Mouse (Mus musculus): ENCODE data around the gene Caln1. TPM values are rescaled to one million over a fixed set of nuclear protein-coding genes. Genes with fewer than 3 reads are reported as not detected.

Gene Caln1
- polyA plus RNA-seq (2014; fragmentation: Nextera tagmentation; extraction: Ambion mirVana), result 1.2 and 1.7 TPM in 2 replicates

DNA sequence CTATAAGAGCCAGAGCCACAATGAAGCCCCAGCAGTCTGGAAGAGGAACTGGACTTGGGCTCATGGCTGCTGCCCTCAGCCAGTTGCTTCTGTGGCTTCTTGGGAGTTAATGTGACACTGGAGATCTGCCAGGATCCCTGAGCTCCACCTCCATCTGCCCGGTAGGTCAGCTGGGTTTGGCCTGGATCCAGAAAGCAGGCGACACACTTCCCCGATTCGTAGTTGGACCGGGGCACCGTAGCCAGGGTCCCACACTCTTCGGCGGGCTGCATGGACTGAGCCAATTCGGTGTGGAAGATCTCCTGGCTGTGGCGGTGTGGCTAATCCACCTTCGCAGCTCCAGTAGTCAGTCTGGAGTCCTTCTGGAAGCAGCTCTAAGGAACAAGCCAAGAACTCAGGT lies at the start of gene Caln1:
Gene Caln1 (plus strand): TSS at position 219 of the 400 bp plus-strand sequence.
- H3K4me1 ChIP-seq (replicated peaks; ENCODE audit: control insufficient read depth, insufficient read depth, low read length), result no peaks in the 10 kb centered on the region
- H3K9ac ChIP-seq (ENCODE audit: low read depth, low read length), result no peak within 1 kb of the TSS
- no peak within 1 kb of the TSS for H3K27ac ChIP-seq (ENCODE audit: low read depth, low read length)
- DNase-seq (ENCODE audit: low spot score) (no peak), ATAC-seq (ENCODE audit: low FRiP score) (no peak)
- WGBS, result 87% methylated on average over 11 of the region's 11 CpGs
- H3K27me3 ChIP-seq (ENCODE audit: control insufficient read depth, insufficient read depth, low read length), result no peaks in the 10 kb centered on the region
- H3K4me3 ChIP-seq (ENCODE audit: low read depth, low read length), result no peak within 1 kb of the TSS
- H3K4me2 ChIP-seq (replicated peaks; ENCODE audit: low read depth, low read length), result no peak within 1 kb of the TSS
- no peaks in the 10 kb centered on the region for H3K36me3 ChIP-seq (ENCODE audit: control insufficient read depth, insufficient read depth, low read length)
- no peaks in the 10 kb centered on the region for H3K9me3 ChIP-seq (ENCODE audit: control insufficient read depth, low read length)

DNA sequence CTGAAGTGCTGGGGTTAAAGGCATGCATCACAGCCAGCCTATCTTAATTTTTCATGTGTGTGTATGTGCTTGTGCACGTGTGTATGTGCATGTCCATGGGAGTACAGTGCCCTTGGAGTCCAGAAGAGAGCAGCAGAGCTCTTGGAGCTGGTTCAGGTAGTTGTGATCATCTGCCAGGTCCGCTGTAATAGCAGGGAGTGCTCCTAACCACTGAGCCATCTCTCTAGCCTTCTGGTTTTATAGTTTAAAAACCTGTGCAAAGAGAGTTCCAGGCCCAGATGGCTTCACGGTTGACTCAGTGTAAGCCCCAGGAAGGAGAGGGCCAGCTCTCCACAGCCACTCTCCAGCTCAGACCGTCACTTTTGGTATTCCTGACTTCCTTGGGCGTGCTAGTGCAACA lies 49.5 kb upstream of the Caln1 start:
- Histone ChIP-seq H3K27ac (ENCODE audit: low read depth, low read length) (no peak overlapping the region), H3K4me3 (ENCODE audit: low read depth, low read length) (no peak overlapping the region), H3K27me3 (ENCODE audit: control insufficient read depth, insufficient read depth, low read length) (no peaks in the 10 kb centered on the region), H3K36me3 (ENCODE audit: control insufficient read depth, insufficient read depth, low read length) (no peaks in the 10 kb centered on the region), H3K9me3 (ENCODE audit: control insufficient read depth, low read length) (no peaks in the 10 kb centered on the region), H3K9ac (ENCODE audit: low read depth, low read length) (no peak overlapping the region), H3K4me2 (replicated peaks; ENCODE audit: low read depth, low read length) (no peak overlapping the region), H3K4me1 (replicated peaks; ENCODE audit: control insufficient read depth, insufficient read depth, low read length) (no peaks in the 10 kb centered on the region)
- ATAC-seq (ENCODE audit: low FRiP score) (no peak), DNase-seq (ENCODE audit: low spot score) (no peak)
- WGBS, result 93% methylated on average over 5 of the region's 5 CpGs

DNA sequence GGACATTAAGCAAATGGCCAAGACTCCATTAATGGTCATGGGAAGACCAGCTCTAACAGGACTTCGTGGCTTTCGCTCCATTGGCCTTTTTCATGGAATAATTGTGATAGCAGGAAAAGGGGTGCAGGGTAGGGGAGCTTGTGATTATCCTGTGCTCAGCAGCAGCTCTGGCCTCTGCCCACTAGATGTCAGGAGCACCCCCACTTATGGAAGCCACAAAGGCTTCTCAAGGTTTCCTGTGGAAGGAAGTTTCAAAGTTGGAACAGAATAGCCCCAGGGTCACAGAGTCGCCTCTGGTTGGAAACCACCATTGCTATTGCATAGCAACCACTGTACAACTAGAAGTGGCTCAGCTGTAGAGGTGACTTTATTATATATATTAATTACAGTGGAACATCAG lies 48.8 kb upstream of the Caln1 start:
- H3K27ac ChIP-seq (ENCODE audit: low read depth, low read length), result no peak overlapping the region
- H3K9ac ChIP-seq (ENCODE audit: low read depth, low read length), result no peak overlapping the region
- no peak overlapping the region for H3K4me2 ChIP-seq (replicated peaks; ENCODE audit: low read depth, low read length)
- ATAC-seq (ENCODE audit: low FRiP score), result no peak
- DNase-seq (ENCODE audit: low spot score), result peak; percentile 10
- H3K4me1 ChIP-seq (replicated peaks; ENCODE audit: control insufficient read depth, insufficient read depth, low read length), result no peaks in the 10 kb centered on the region
- H3K36me3 ChIP-seq (ENCODE audit: control insufficient read depth, insufficient read depth, low read length), result no peaks in the 10 kb centered on the region
- H3K9me3 ChIP-seq (ENCODE audit: control insufficient read depth, low read length), result no peaks in the 10 kb centered on the region
- no peaks in the 10 kb centered on the region for H3K27me3 ChIP-seq (ENCODE audit: control insufficient read depth, insufficient read depth, low read length)
- no peak overlapping the region for H3K4me3 ChIP-seq (ENCODE audit: low read depth, low read length)
- 88% methylated on average over 3 of the region's 3 CpGs for WGBS

DNA sequence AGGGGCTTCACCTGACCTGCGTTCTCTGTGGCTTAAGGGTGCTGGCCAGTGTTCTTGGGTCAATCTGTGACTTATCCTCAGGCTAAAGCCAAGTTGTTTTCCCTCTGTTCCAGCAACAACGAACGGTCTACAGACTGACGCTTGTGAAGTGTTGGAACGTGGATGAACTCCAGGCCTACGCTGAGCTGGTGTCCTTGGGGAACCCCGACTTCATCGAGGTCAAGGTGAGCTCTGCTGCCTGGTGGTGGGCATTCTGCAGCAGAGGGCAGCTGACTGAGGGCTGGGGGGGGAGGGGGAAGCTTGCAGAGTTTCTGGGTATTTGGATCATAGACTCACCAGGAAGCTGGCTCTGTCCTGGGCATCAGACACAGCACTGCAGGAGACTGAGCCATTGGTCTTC lies 43.8 kb upstream of the Caln1 start:
- Histone ChIP-seq H3K4me3 (ENCODE audit: low read depth, low read length) (no peak overlapping the region), H3K9ac (ENCODE audit: low read depth, low read length) (no peak overlapping the region), H3K36me3 (ENCODE audit: control insufficient read depth, insufficient read depth, low read length) (no peaks in the 10 kb centered on the region), H3K4me1 (replicated peaks; ENCODE audit: control insufficient read depth, insufficient read depth, low read length) (no peaks in the 10 kb centered on the region), H3K9me3 (ENCODE audit: control insufficient read depth, low read length) (no peaks in the 10 kb centered on the region), H3K27me3 (ENCODE audit: control insufficient read depth, insufficient read depth, low read length) (no peaks in the 10 kb centered on the region), H3K27ac (ENCODE audit: low read depth, low read length) (no peak overlapping the region), H3K4me2 (replicated peaks; ENCODE audit: low read depth, low read length) (no peak overlapping the region)
- no peak for DNase-seq (ENCODE audit: low spot score)
- WGBS, result 96% methylated on average over 8 of the region's 8 CpGs
- no peak for ATAC-seq (ENCODE audit: low FRiP score)

DNA sequence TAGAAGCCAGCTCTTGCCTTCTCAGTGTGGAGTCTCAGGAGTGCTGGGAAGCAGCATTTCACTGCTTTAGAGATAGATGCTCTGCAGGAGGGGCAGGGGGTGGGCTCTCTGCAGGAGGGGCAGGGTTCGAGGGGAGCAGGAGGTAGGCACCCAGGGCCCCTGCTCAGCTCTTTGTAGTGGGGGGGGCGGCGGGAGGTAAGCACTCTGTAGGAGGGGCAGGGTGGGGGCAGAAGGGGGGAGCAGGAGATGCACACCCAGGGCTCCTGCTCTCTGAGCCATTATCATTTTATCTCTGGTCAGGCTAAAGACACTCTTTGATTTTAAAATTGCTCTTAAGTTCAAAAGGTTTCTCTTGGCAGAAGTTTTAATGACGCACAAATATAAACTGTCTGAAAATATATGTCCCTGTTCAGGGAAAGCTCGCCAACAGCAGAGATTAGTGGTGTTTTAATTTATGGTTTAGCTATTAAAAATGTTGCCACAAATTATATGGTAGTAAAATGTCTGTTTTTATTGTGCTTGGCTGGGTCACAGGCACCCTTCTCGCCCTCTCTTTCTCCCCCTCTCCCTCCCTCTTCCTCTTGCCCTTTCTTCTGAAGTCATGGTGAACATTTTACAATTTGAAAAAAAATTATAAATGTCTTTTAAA lies 41.5 kb upstream of the Caln1 start:
- no peaks in the 10 kb centered on the region for H3K9me3 ChIP-seq (ENCODE audit: control insufficient read depth, low read length)
- no peak overlapping the region for H3K4me3 ChIP-seq (ENCODE audit: low read depth, low read length)
- no peaks in the 10 kb centered on the region for H3K27me3 ChIP-seq (ENCODE audit: control insufficient read depth, insufficient read depth, low read length)
- no peaks in the 10 kb centered on the region for H3K36me3 ChIP-seq (ENCODE audit: control insufficient read depth, insufficient read depth, low read length)
- 92% methylated on average over 6 of the region's 6 CpGs for WGBS
- H3K9ac ChIP-seq (ENCODE audit: low read depth, low read length), result no peak overlapping the region
- no peak for DNase-seq (ENCODE audit: low spot score)
- no peak overlapping the region for H3K27ac ChIP-seq (ENCODE audit: low read depth, low read length)
- no peak for ATAC-seq (ENCODE audit: low FRiP score)
- H3K4me2 ChIP-seq (replicated peaks; ENCODE audit: low read depth, low read length), result no peak overlapping the region
- no peaks in the 10 kb centered on the region for H3K4me1 ChIP-seq (replicated peaks; ENCODE audit: control insufficient read depth, insufficient read depth, low read length)

DNA sequence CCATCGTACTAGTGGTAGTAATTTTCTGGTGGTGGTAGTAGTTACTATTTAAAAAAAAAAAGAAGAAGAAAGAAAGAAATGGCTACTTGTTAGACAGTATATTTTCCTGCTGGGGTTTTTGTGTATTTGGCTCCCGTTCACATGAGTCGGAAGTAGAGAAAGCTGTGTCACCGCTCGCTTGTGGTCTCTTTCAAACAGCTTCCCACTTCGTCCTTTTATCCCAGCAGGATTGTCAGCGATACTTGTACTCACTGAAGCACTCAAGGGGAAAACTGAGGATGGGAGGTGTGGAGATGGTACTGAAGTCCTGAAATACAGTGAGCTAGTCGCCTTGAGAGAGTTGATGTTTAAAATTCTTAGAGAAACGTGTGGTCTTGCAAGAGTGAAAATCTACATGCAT lies 40.9 kb upstream of the Caln1 start:
- H3K4me3 ChIP-seq (ENCODE audit: low read depth, low read length), result no peak overlapping the region
- DNase-seq (ENCODE audit: low spot score) (no peak), ATAC-seq (ENCODE audit: low FRiP score) (no peak)
- no peak overlapping the region for H3K4me2 ChIP-seq (replicated peaks; ENCODE audit: low read depth, low read length)
- WGBS, result 90% methylated on average over 9 of the region's 9 CpGs
- H3K9me3 ChIP-seq (ENCODE audit: control insufficient read depth, low read length), result no peaks in the 10 kb centered on the region
- H3K27ac ChIP-seq (ENCODE audit: low read depth, low read length), result no peak overlapping the region
- no peak overlapping the region for H3K9ac ChIP-seq (ENCODE audit: low read depth, low read length)
- no peaks in the 10 kb centered on the region for H3K36me3 ChIP-seq (ENCODE audit: control insufficient read depth, insufficient read depth, low read length)
- no peaks in the 10 kb centered on the region for H3K4me1 ChIP-seq (replicated peaks; ENCODE audit: control insufficient read depth, insufficient read depth, low read length)
- no peaks in the 10 kb centered on the region for H3K27me3 ChIP-seq (ENCODE audit: control insufficient read depth, insufficient read depth, low read length)

DNA sequence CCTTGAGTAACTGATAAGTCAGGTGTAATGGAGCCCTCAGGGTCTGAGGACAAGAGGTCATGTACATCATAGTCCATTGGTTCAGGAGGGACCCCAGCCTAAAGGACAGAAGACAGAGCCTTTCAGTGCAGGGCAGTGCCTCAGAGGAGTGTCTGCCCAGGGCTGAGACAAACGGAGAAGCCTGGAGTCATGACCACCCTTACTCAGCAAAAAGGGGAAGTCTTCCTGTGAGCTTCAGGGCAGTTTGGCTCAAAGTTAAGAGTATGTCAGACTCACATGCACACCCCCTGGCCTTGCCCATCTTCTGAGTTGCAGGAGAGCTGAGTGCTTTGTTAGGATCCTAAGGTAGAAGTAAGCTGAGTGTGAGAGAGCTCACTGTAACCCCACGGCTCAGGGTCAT lies 39.4 kb upstream of the Caln1 start:
- H3K36me3 ChIP-seq (ENCODE audit: control insufficient read depth, insufficient read depth, low read length), result no peaks in the 10 kb centered on the region
- DNase-seq (ENCODE audit: low spot score) (no peak), ATAC-seq (ENCODE audit: low FRiP score) (no peak)
- no peak overlapping the region for H3K27ac ChIP-seq (ENCODE audit: low read depth, low read length)
- no peak overlapping the region for H3K4me2 ChIP-seq (replicated peaks; ENCODE audit: low read depth, low read length)
- WGBS, result 89% methylated on average over 2 of the region's 2 CpGs
- no peak overlapping the region for H3K9ac ChIP-seq (ENCODE audit: low read depth, low read length)
- no peaks in the 10 kb centered on the region for H3K27me3 ChIP-seq (ENCODE audit: control insufficient read depth, insufficient read depth, low read length)
- no peak overlapping the region for H3K4me3 ChIP-seq (ENCODE audit: low read depth, low read length)
- no peaks in the 10 kb centered on the region for H3K9me3 ChIP-seq (ENCODE audit: control insufficient read depth, low read length)
- H3K4me1 ChIP-seq (replicated peaks; ENCODE audit: control insufficient read depth, insufficient read depth, low read length), result no peaks in the 10 kb centered on the region

DNA sequence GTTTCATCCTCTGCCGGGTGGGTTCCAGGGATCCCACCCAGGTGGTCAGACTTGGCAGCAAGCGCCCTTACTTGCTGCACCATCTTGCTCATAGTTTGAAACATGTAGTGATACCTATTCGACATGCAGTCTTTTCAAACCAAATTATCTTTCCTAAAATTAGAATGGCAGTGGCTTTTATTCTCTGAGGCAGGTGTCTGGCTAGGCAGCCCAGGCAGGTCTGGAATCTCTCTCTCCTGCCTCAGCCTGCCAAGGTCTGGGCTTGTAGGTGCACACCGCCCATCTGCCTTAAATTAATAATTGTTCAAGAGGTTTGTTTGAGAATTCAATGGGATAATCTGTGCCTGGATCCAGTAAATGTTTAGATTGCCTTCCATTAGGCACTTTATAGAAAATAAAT lies 38.5 kb upstream of the Caln1 start:
- ATAC-seq (ENCODE audit: low FRiP score), result no peak
- Histone ChIP-seq H3K36me3 (ENCODE audit: control insufficient read depth, insufficient read depth, low read length) (0 out of 2 replicates have a peak, but pooled peaks cover 3% of the 10 kb centered on the region), H3K4me1 (replicated peaks; ENCODE audit: control insufficient read depth, insufficient read depth, low read length) (no peaks in the 10 kb centered on the region), H3K4me3 (ENCODE audit: low read depth, low read length) (no peak overlapping the region), H3K27ac (ENCODE audit: low read depth, low read length) (no peak overlapping the region), H3K9me3 (ENCODE audit: control insufficient read depth, low read length) (no peaks in the 10 kb centered on the region), H3K4me2 (replicated peaks; ENCODE audit: low read depth, low read length) (no peak overlapping the region), H3K9ac (ENCODE audit: low read depth, low read length) (no peak overlapping the region), H3K27me3 (ENCODE audit: control insufficient read depth, insufficient read depth, low read length) (no peaks in the 10 kb centered on the region)
- 93% methylated on average over 4 of the region's 4 CpGs for WGBS
- no peak for DNase-seq (ENCODE audit: low spot score)

DNA sequence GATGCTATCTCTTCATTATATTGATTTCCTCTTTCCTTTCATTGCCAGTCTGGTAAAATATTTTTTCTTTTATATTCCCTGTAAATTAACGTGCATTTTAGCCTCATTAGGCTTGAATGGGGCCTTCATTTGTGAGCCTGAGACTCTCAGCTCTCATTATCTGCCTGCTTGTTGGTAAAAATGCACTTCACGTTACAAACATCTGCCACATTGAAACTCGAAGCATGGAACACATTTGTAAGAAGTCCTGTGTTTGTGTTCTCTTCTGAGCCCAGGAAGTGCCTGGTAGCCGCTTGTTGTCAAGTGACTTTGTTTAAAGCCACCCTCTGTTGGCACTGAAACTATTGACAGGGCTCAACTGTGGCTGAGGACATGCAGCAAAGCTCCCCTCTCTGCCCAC lies 38.0 kb upstream of the Caln1 start:
- Histone ChIP-seq H3K4me1 (replicated peaks; ENCODE audit: control insufficient read depth, insufficient read depth, low read length) (no peaks in the 10 kb centered on the region), H3K9me3 (ENCODE audit: control insufficient read depth, low read length) (no peaks in the 10 kb centered on the region), H3K27ac (ENCODE audit: low read depth, low read length) (no peak overlapping the region), H3K36me3 (ENCODE audit: control insufficient read depth, insufficient read depth, low read length) (0 out of 2 replicates have a peak, but pooled peaks cover 3% of the 10 kb centered on the region), H3K9ac (ENCODE audit: low read depth, low read length) (no peak overlapping the region), H3K4me3 (ENCODE audit: low read depth, low read length) (no peak overlapping the region), H3K4me2 (replicated peaks; ENCODE audit: low read depth, low read length) (no peak overlapping the region), H3K27me3 (ENCODE audit: control insufficient read depth, insufficient read depth, low read length) (no peaks in the 10 kb centered on the region)
- DNase-seq (ENCODE audit: low spot score), result no peak
- WGBS, result 73% methylated on average over 4 of the region's 4 CpGs
- ATAC-seq (ENCODE audit: low FRiP score), result no peak
